Mouse (Mus musculus) layer of hippocampus, adult 2 months (tissue): ENCODE results near the gene Zdhhc14. TPM values are rescaled to one million over a fixed set of nuclear protein-coding genes. Genes with fewer than 3 reads are reported as not detected.

Source experiments
- DNase-seq, 2 experiments: peaks; one replicate each; pipeline ENCODE4 v3.0.0; 2022; ENCODE audit warnings: low spot score in 2 of 2
- H3K27ac ChIP-seq: fragments of 200-600 bp; 2 replicates; pipeline ENCODE4 v1.8.1; 2022
- H3K4me3 ChIP-seq: fragments of 200-600 bp; 2 replicates; pipeline ENCODE4 v1.8.1; 2022; ENCODE audit warnings: mild to moderate bottlenecking
- CTCF ChIP-seq: fragments of 200-600 bp; conservative IDR thresholded peaks from 2 replicates; pipeline ENCODE4 v1.8.1; 2022; ENCODE audit warnings: antibody characterized with exemption, mild to moderate bottlenecking, moderate library complexity
- total RNA-seq, 2 experiments: library from RNA; stranded (reverse); gene quantifications; 2 replicates each; pipeline ENCODE4 v1.2.3; 2021

The Zdhhc14 gene
- total RNA-seq, 2 experiments from 2014 or later: 40.6 to 48.6 TPM

DNA sequence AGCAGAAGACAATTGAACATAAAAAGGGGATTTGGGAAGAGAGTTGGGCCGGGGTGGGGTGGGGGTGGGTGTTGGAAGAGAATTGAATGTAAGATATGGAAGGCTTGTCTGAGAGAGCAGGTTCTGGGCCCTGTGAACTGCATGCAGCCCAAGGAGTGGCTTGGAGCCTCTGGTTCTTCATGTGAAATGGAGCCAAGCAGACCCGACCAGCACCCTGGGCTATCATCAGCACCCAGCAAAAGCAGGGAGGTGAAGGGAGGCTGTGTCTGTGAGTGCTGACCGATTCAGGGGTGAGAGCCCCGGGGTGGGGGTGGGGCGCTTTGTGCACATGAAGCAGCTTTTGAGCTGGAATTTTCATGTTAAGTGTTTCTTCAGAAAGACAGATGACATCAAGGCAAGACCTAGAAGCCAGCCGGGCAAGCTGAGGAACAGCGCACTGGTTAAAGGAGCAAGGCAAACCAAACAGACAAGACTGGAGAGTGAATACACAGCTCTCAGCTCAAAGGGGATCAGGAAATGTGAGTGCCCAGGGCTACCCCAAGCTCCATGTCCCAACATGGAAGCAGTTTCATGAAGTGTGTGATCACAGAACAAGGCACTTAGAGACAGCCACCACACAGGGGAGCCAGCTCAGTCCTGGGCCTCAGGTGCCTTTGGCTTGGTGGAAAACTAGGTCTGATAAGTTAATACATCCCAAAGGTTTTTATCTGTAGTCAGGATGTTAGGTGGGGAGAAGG lies 308.6 kb downstream of the Zdhhc14 start:
- TF ChIP-seq CTCF: no peak
- no peak for DNase-seq
- Histone ChIP-seq H3K4me3 (no peak overlapping the region), H3K27ac (no peak overlapping the region)

DNA sequence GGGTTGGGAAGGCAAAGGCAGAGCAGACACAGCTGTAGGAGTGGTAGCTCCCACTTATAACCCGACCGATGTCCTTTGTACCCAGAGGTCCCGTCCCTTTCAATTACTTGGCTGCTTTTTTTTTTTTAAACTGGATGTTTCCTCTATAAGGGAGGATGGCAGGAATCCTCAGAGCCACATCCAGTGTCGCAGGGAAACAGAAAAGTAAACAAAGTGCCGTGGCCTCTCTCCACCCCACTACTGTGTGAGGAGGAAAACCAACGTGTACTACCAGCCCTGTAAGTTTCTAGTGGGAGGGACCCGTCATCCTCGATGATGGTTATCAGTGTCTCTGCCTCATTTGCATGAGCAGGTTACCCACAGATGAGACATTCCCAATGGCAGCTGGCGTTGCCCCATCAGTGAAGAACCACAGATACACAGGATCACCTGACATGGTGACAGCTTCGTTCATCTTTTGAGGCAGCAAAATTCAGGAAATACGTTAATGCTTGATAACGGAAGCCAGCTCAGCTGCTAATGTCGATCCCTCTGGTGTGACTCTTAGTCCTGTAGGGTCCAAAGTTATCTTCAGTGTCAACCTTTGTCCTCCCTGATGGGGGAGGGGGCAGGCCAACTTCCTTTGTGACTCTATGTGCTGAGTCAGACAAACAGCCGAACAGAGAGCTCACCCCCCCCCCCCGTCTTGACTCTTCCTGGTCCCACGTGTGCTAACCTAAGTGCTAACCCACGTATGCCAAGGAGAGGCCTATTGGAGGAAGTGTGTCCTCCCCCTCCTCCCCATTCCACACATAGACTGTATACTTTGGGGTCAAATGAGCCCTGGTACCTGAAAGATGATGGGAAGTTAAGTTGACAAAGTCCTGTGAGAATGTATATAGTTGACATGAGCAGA lies 309.7 kb downstream of the Zdhhc14 start:
- no peak for TF ChIP-seq CTCF
- Histone ChIP-seq H3K27ac (no peak overlapping the region), H3K4me3 (no peak overlapping the region)
- no peak for DNase-seq

DNA sequence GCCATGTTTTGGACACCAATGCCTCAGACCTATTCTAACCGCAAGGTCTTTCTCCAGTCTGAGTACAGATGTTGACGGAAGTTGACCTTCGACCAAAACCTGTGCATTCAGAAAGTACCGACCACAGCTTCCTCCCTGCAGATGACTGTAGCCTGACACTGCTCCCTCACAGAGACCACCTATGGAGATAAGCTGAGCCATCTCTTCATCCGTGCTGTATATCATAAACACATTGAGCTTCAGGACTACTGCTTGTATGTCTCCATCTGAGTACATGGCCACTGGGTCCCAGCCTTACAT lies 310.2 kb downstream of the Zdhhc14 start:
- no peak for DNase-seq
- TF ChIP-seq CTCF: no peak
- H3K27ac ChIP-seq: no peak overlapping the region
- H3K4me3 ChIP-seq: no peak overlapping the region

Other genes starting within 250 kb of the Zdhhc14 start
- gene Ldhal6b, start 73.8 kb upstream of the Zdhhc14 start, total RNA-seq: 1 to 10 TPM in 1 of 2 experiments, under 1 TPM in 1; 0.81 to 1.3 TPM
- 10 to 100 TPM; 75.2 to 77.0 TPM for gene Tmem242, start 52.3 kb upstream of the Zdhhc14 start, total RNA-seq